Mouse (Mus musculus): Measurements from ENCODE around the gene Serping1. TPM values are rescaled to one million over a fixed set of nuclear protein-coding genes. Genes with fewer than 3 reads are reported as not detected.
"Not testable (repeated sequence)": the region's sequence is repeated elsewhere in the genome, so short reads cannot be mapped to it uniquely, and the experiment has no call there.

Serping1 gene
- polyA plus RNA-seq, 1 experiment from 2014 or later, result 63.0 TPM

- Histone ChIP-seq H3K9me3 (ENCODE audit: control insufficient read depth, low read length) (no peaks in the 10 kb centered on the region), H3K36me3 (ENCODE audit: control insufficient read depth, insufficient read depth, low read length) (no peaks in the 10 kb centered on the region), H3K4me2 (ENCODE audit: low read depth, low read length) (no peak overlapping the region), H3K4me1 (ENCODE audit: control insufficient read depth, insufficient read depth, low read length) (peaks cover 5% of the 10 kb centered on the region; the same call in 1 of the 2 replicates), H3K4me3 (ENCODE audit: low read depth, low read length) (no peak overlapping the region), H3K27me3 (replicated peaks; ENCODE audit: control insufficient read depth, insufficient read depth, low read length) (no peaks in the 10 kb centered on the region), H3K27ac (replicated peaks; ENCODE audit: low read depth, low read length) (no peak overlapping the region), H3K9ac (ENCODE audit: low read depth, low read length) (no peak overlapping the region)
- no peak for ATAC-seq (ENCODE audit: low read depth)
- no peak for DNase-seq (ENCODE audit: low spot score)
Observed at GRCm38 (mm10) chr2:84809330-84809729, 34.1 kb upstream of the Serping1 start.

- WGBS, result 71% methylated on average over 5 of the region's 5 CpGs
- H3K4me2 ChIP-seq (ENCODE audit: low read depth, low read length), result no peak overlapping the region
- peaks cover 5% of the 10 kb centered on the region; the same call in 1 of the 2 replicates for H3K4me1 ChIP-seq (ENCODE audit: control insufficient read depth, insufficient read depth, low read length)
- DNase-seq (ENCODE audit: low spot score), result no peak
- H3K9ac ChIP-seq (ENCODE audit: low read depth, low read length), result no peak overlapping the region
- H3K27ac ChIP-seq (replicated peaks; ENCODE audit: low read depth, low read length), result no peak overlapping the region
- H3K27me3 ChIP-seq (replicated peaks; ENCODE audit: control insufficient read depth, insufficient read depth, low read length), result no peaks in the 10 kb centered on the region
- H3K36me3 ChIP-seq (ENCODE audit: control insufficient read depth, insufficient read depth, low read length), result no peaks in the 10 kb centered on the region
- H3K9me3 ChIP-seq (ENCODE audit: control insufficient read depth, low read length), result no peaks in the 10 kb centered on the region
- H3K4me3 ChIP-seq (ENCODE audit: low read depth, low read length), result no peak overlapping the region
- no peak for ATAC-seq (ENCODE audit: low read depth)
Observed at GRCm38 (mm10) chr2:84806546-84806945, 31.3 kb upstream of the Serping1 start.

- H3K36me3 ChIP-seq (ENCODE audit: control insufficient read depth, insufficient read depth, low read length), result no peaks in the 10 kb centered on the region
- H3K9me3 ChIP-seq (ENCODE audit: control insufficient read depth, low read length), result no peaks in the 10 kb centered on the region
- no peaks in the 10 kb centered on the region for H3K4me1 ChIP-seq (ENCODE audit: control insufficient read depth, insufficient read depth, low read length)
- no peak for ATAC-seq (ENCODE audit: low read depth)
- DNase-seq (ENCODE audit: low spot score), result no peak
- no peak overlapping the region for H3K27ac ChIP-seq (replicated peaks; ENCODE audit: low read depth, low read length)
- H3K9ac ChIP-seq (ENCODE audit: low read depth, low read length), result no peak overlapping the region
- WGBS, result 83% methylated on average over 7 of the region's 7 CpGs
- H3K4me2 ChIP-seq (ENCODE audit: low read depth, low read length), result no peak overlapping the region
- H3K4me3 ChIP-seq (ENCODE audit: low read depth, low read length), result no peak overlapping the region
- no peaks in the 10 kb centered on the region for H3K27me3 ChIP-seq (replicated peaks; ENCODE audit: control insufficient read depth, insufficient read depth, low read length)
Observed at GRCm38 (mm10) chr2:84803963-84804362, 28.7 kb upstream of the Serping1 start.

GRCm38 (mm10) chr2:84801223-84801622 lies 26.0 kb upstream of the Serping1 start:
- not testable (repeated sequence) for H3K4me1 ChIP-seq (ENCODE audit: control insufficient read depth, insufficient read depth, low read length); H3K27ac ChIP-seq (replicated peaks; ENCODE audit: low read depth, low read length); ATAC-seq (ENCODE audit: low read depth); DNase-seq (ENCODE audit: low spot score); H3K9me3 ChIP-seq (ENCODE audit: control insufficient read depth, low read length); H3K4me2 ChIP-seq (ENCODE audit: low read depth, low read length); H3K36me3 ChIP-seq (ENCODE audit: control insufficient read depth, insufficient read depth, low read length); H3K9ac ChIP-seq (ENCODE audit: low read depth, low read length); H3K4me3 ChIP-seq (ENCODE audit: low read depth, low read length); H3K27me3 ChIP-seq (replicated peaks; ENCODE audit: control insufficient read depth, insufficient read depth, low read length)
- 87% methylated on average over 4 of the region's 5 CpGs for WGBS

- H3K4me2 ChIP-seq (ENCODE audit: low read depth, low read length), result no peak overlapping the region
- H3K9me3 ChIP-seq (ENCODE audit: control insufficient read depth, low read length), result no peaks in the 10 kb centered on the region
- no peak overlapping the region for H3K27ac ChIP-seq (replicated peaks; ENCODE audit: low read depth, low read length)
- H3K9ac ChIP-seq (ENCODE audit: low read depth, low read length), result no peak overlapping the region
- ATAC-seq (ENCODE audit: low read depth) (no peak), DNase-seq (ENCODE audit: low spot score) (no peak)
- no peak overlapping the region for H3K4me3 ChIP-seq (ENCODE audit: low read depth, low read length)
- no peaks in the 10 kb centered on the region for H3K4me1 ChIP-seq (ENCODE audit: control insufficient read depth, insufficient read depth, low read length)
- 86% methylated on average over 4 of the region's 4 CpGs for WGBS
- no peaks in the 10 kb centered on the region for H3K27me3 ChIP-seq (replicated peaks; ENCODE audit: control insufficient read depth, insufficient read depth, low read length)
- H3K36me3 ChIP-seq (ENCODE audit: control insufficient read depth, insufficient read depth, low read length), result no peaks in the 10 kb centered on the region
Observed at GRCm38 (mm10) chr2:84800304-84800703, 25.1 kb upstream of the Serping1 start.

GRCm38 (mm10) chr2:84799041-84799561 lies 23.9 kb upstream of the Serping1 start:
- WGBS, result under 1% methylated on average over 16 of the region's 16 CpGs
- ATAC-seq (ENCODE audit: low read depth) (peak; percentile 62), DNase-seq (ENCODE audit: low spot score) (peak; percentile 86)
- H3K9me3 ChIP-seq (ENCODE audit: control insufficient read depth, low read length), result no peaks in the 10 kb centered on the region
- H3K36me3 ChIP-seq (ENCODE audit: control insufficient read depth, insufficient read depth, low read length), result no peaks in the 10 kb centered on the region
- H3K9ac ChIP-seq (ENCODE audit: low read depth, low read length), result peak overlapping the region; percentile 53
- peak overlapping the region; percentile 85 for H3K4me2 ChIP-seq (ENCODE audit: low read depth, low read length)
- no peaks in the 10 kb centered on the region for H3K4me1 ChIP-seq (ENCODE audit: control insufficient read depth, insufficient read depth, low read length)
- no peak overlapping the region for H3K27ac ChIP-seq (replicated peaks; ENCODE audit: low read depth, low read length)
- H3K27me3 ChIP-seq (replicated peaks; ENCODE audit: control insufficient read depth, insufficient read depth, low read length), result no peaks in the 10 kb centered on the region
- H3K4me3 ChIP-seq (ENCODE audit: low read depth, low read length), result peak overlapping the region; percentile 51

GRCm38 (mm10) chr2:84798493-84798921 lies 23.3 kb upstream of the Serping1 start, which contains the start of gene Ube2l6:
Gene Ube2l6 (plus strand): TSS chr2:84798828.
- H3K9me3 ChIP-seq (ENCODE audit: control insufficient read depth, low read length), result no peaks in the 10 kb centered on the region
- H3K9ac ChIP-seq (ENCODE audit: low read depth, low read length), result peak within 1 kb of the TSS; percentile 53
- H3K4me2 ChIP-seq (ENCODE audit: low read depth, low read length), result peak within 1 kb of the TSS; percentile 85
- ATAC-seq (ENCODE audit: low read depth), result peak; percentile 77
- no peak within 1 kb of the TSS for H3K27ac ChIP-seq (replicated peaks; ENCODE audit: low read depth, low read length)
- peak; percentile 80 for DNase-seq (ENCODE audit: low spot score)
- WGBS, result 1% methylated on average over 21 of the region's 21 CpGs
- H3K36me3 ChIP-seq (ENCODE audit: control insufficient read depth, insufficient read depth, low read length), result no peaks in the 10 kb centered on the region
- no peaks in the 10 kb centered on the region for H3K27me3 ChIP-seq (replicated peaks; ENCODE audit: control insufficient read depth, insufficient read depth, low read length)
- no peaks in the 10 kb centered on the region for H3K4me1 ChIP-seq (ENCODE audit: control insufficient read depth, insufficient read depth, low read length)
- peak within 1 kb of the TSS; percentile 51 for H3K4me3 ChIP-seq (ENCODE audit: low read depth, low read length)

GRCm38 (mm10) chr2:84797833-84798492 lies 22.7 kb upstream of the Serping1 start:
- ATAC-seq (ENCODE audit: low read depth) (peak; percentile 53), DNase-seq (ENCODE audit: low spot score) (peak; percentile 88)
- 10% methylated on average over 12 of the region's 13 CpGs for WGBS
- no peak overlapping the region for H3K27ac ChIP-seq (replicated peaks; ENCODE audit: low read depth, low read length)
- H3K9me3 ChIP-seq (ENCODE audit: control insufficient read depth, low read length), result no peaks in the 10 kb centered on the region
- peak overlapping the region; percentile 51 for H3K4me3 ChIP-seq (ENCODE audit: low read depth, low read length)
- peak overlapping the region; percentile 85 for H3K4me2 ChIP-seq (ENCODE audit: low read depth, low read length)
- H3K9ac ChIP-seq (ENCODE audit: low read depth, low read length), result peak overlapping the region; percentile 53
- no peaks in the 10 kb centered on the region for H3K27me3 ChIP-seq (replicated peaks; ENCODE audit: control insufficient read depth, insufficient read depth, low read length)
- H3K4me1 ChIP-seq (ENCODE audit: control insufficient read depth, insufficient read depth, low read length), result no peaks in the 10 kb centered on the region
- no peaks in the 10 kb centered on the region for H3K36me3 ChIP-seq (ENCODE audit: control insufficient read depth, insufficient read depth, low read length)

GRCm38 (mm10) chr2:84793871-84794270 lies 18.6 kb upstream of the Serping1 start:
- 83% methylated on average over 3 of the region's 3 CpGs for WGBS
- no peak overlapping the region for H3K27ac ChIP-seq (replicated peaks; ENCODE audit: low read depth, low read length)
- ATAC-seq (ENCODE audit: low read depth), result no peak

More at GRCm38 (mm10) chr2:84793871-84794270, 18.6 kb upstream of the Serping1 start:
- H3K9ac ChIP-seq (ENCODE audit: low read depth, low read length), result no peak overlapping the region
- no peak overlapping the region for H3K4me2 ChIP-seq (ENCODE audit: low read depth, low read length)
- no peak overlapping the region for H3K4me3 ChIP-seq (ENCODE audit: low read depth, low read length)
- H3K27me3 ChIP-seq (replicated peaks; ENCODE audit: control insufficient read depth, insufficient read depth, low read length), result no peaks in the 10 kb centered on the region
- no peaks in the 10 kb centered on the region; the same call in 1 of the 2 replicates for H3K4me1 ChIP-seq (ENCODE audit: control insufficient read depth, insufficient read depth, low read length)
- no peak for DNase-seq (ENCODE audit: low spot score)
- no peaks in the 10 kb centered on the region for H3K36me3 ChIP-seq (ENCODE audit: control insufficient read depth, insufficient read depth, low read length)
- H3K9me3 ChIP-seq (ENCODE audit: control insufficient read depth, low read length), result no peaks in the 10 kb centered on the region

Measured in embryonic facial prominence, embryonic 14.5 days (tissue).